Mouse (Mus musculus) liver, adult 2 months (tissue): Measurements from ENCODE around the gene Hspa8. TPM values are rescaled to one million over a fixed set of nuclear protein-coding genes. Genes with fewer than 3 reads are reported as not detected.

Experiments
- DNase-seq: peaks from one replicate; pipeline ENCODE4 v3.0.0-alpha.2; 2011; ENCODE audit warnings: low read depth, low spot score; ENCODE audit errors: extremely low read depth
- H3K27ac ChIP-seq: fragments of 200-500 bp; replicated peaks from 2 replicates; pipeline ENCODE4 v1.5.1; 2012; ENCODE audit warnings: low read depth, mild to moderate bottlenecking, control low read depth, inconsistent platforms, low read length; ENCODE audit not compliant: insufficient read depth
- H3K27me3 ChIP-seq: fragments of 200-500 bp; 2 replicates; pipeline ENCODE4 v1.6.1; 2012; ENCODE audit warnings: mild to moderate bottlenecking, moderate library complexity, low read length, inconsistent platforms; ENCODE audit not compliant: control insufficient read depth, insufficient read depth
- H3K36me3 ChIP-seq: fragments of 200-500 bp; 2 replicates; pipeline ENCODE4 v1.6.1; 2012; ENCODE audit warnings: low read length, inconsistent platforms; ENCODE audit not compliant: control insufficient read depth, insufficient read depth
- H3K4me1 ChIP-seq: fragments of 200-500 bp; 2 replicates; pipeline ENCODE4 v1.6.1; 2011; ENCODE audit warnings: low read length; ENCODE audit not compliant: control insufficient read depth, insufficient read depth
- H3K4me3 ChIP-seq: fragments of 200-500 bp; 2 replicates; pipeline ENCODE4 v1.5.1; 2011; ENCODE audit warnings: low read depth, mild to moderate bottlenecking, control low read depth, low read length, moderate library complexity; ENCODE audit not compliant: insufficient read depth
- H3K79me2 ChIP-seq: fragments of 200-500 bp; 2 replicates; pipeline ENCODE4 v1.6.1; 2012; ENCODE audit warnings: inconsistent platforms, mild to moderate bottlenecking, low read length, moderate library complexity; ENCODE audit not compliant: control insufficient read depth, insufficient read depth
- H3K9ac ChIP-seq: fragments of 200-500 bp; 2 replicates; pipeline ENCODE4 v1.6.1; 2012; ENCODE audit warnings: low read depth, mild to moderate bottlenecking, control low read depth, inconsistent platforms, low read length
- CTCF ChIP-seq: fragments of 200-500 bp; IDR thresholded peaks from 2 replicates; pipeline ENCODE4 v1.5.1; 2011; ENCODE audit warnings: low read depth, low read length, control low read depth
- POLR2A ChIP-seq: fragments of 200-500 bp; IDR thresholded peaks from 2 replicates; pipeline ENCODE4 v1.6.1; 2011; ENCODE audit warnings: low read length, control low read depth; ENCODE audit not compliant: insufficient read depth; ENCODE audit errors: extremely low read depth
- WGBS: fragments of 180-500 bp; shearing (Covaris S2); methylation state at CpG from one replicate; pipeline ENCODE4 v1.1.7; 2018; 5-methylcytosine and 5-hydroxymethylcytosine counted together
- polyA plus RNA-seq: library from polyadenylated mRNA; depleted of rRNA; stranded (reverse); fragments of >200 nt; gene quantifications from 2 replicates; pipeline ENCODE4 v1.2.3, GENCODE M21; 2012
- total RNA-seq: library from RNA; depleted of rRNA; stranded (reverse); fragments of >200 nt; gene quantifications from 2 replicates; pipeline ENCODE4 v1.2.3, GENCODE M21; 2014

Hspa8 gene
- total and polyA plus RNA-seq, 2 experiments: 1,567 to 1,951 TPM

- peak; percentile 30 for DNase-seq
- WGBS: 72% methylated on average over 2 of the region's 2 CpGs
These were observed 11.1 kb downstream of the Hspa8 start for GRCm38 (mm10) chr9:40811860-40812259.

DNA sequence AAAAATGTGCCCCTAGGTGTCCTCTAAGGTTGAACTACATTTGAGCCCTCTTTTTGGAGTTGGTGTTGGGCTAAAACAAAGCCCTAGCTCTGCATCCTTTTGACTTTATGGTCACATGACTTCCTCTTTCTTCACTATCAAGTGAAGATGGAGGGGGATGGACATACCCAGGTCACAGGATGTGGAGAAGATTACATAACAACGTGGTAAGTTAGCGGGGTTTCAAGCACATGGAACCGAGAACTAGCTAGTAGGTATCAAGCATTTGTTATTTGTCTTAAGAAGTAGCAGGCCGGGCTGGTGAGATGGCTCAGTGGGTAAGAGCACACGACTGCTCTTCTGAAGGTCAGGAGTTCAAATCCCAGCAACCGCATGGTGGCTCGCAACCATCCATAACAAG lies 13.3 kb downstream of the Hspa8 start:
- DNase-seq: peak; percentile 34
- 82% methylated on average over 7 of the region's 7 CpGs for WGBS
- Histone ChIP-seq H3K36me3 (peaks cover 2% of the 10 kb centered on the region), H3K79me2 (no peaks in the 10 kb centered on the region), H3K9ac (no peak overlapping the region), H3K4me3 (no peak overlapping the region), H3K27ac (no peak overlapping the region), H3K27me3 (no peaks in the 10 kb centered on the region), H3K4me1 (peaks cover 3% of the 10 kb centered on the region; the same call in 1 of the 2 replicates)
- TF ChIP-seq POLR2A (no peak), CTCF (no peak)

More at GRCm38 (mm10) chr9:40811860-40812259, 11.1 kb downstream of the Hspa8 start:
- H3K79me2 ChIP-seq: no peaks in the 10 kb centered on the region
- no peak overlapping the region for H3K4me3 ChIP-seq
- H3K27me3 ChIP-seq: no peaks in the 10 kb centered on the region
- no peak overlapping the region for H3K27ac ChIP-seq
- peaks cover 2% of the 10 kb centered on the region for H3K36me3 ChIP-seq
- H3K9ac ChIP-seq: no peak overlapping the region
- peaks cover 5% of the 10 kb centered on the region for H3K4me1 ChIP-seq
- TF ChIP-seq CTCF (peak; percentile 34), POLR2A (no peak)

GRCm38 (mm10) chr9:40817325-40818028 lies 16.7 kb downstream of the Hspa8 start:
- WGBS: 86% methylated on average over 5 of the region's 5 CpGs
- H3K36me3 ChIP-seq: no peaks in the 10 kb centered on the region; the same call in 1 of the 2 replicates
- H3K79me2 ChIP-seq: no peaks in the 10 kb centered on the region
- DNase-seq: no peak
- TF ChIP-seq POLR2A: no peak
- TF ChIP-seq CTCF: no peak
- H3K4me1 ChIP-seq: 0 out of 2 replicates have a peak, but pooled peaks cover 2% of the 10 kb centered on the region
- H3K27ac ChIP-seq: no peak overlapping the region
- no peak overlapping the region for H3K4me3 ChIP-seq
- no peaks in the 10 kb centered on the region for H3K27me3 ChIP-seq
- no peak overlapping the region for H3K9ac ChIP-seq

DNA sequence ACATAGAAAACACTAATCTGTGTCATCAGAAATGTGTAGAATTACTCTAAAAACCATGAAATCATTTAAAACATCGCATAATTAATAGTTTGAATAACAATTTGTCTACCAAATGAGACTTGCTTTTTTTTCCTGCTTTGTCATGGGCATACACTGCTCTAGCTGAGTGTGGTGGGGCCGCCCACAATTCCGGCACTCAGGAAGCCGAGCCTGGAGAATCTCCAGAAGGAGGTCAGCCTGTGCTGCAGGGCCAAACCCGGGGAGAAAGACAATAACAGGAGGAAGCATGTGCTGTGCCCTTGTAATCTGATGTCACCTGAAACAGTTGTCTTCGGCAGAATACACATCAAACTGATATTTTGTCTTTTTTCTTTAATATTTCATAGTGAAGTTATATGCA lies 24.8 kb downstream of the Hspa8 start:
- TF ChIP-seq POLR2A (no peak), CTCF (no peak)
- WGBS: 52% methylated on average over 6 of the region's 6 CpGs

GRCm38 (mm10) chr9:40827366-40827765 lies 26.6 kb downstream of the Hspa8 start:
- DNase-seq: no peak
- no peak overlapping the region for H3K27ac ChIP-seq
- H3K36me3 ChIP-seq: no peaks in the 10 kb centered on the region
- H3K79me2 ChIP-seq: no peaks in the 10 kb centered on the region
- TF ChIP-seq CTCF: no peak
- no peak for TF ChIP-seq POLR2A
- WGBS: 79% methylated on average over 4 of the region's 4 CpGs
- no peak overlapping the region for H3K4me3 ChIP-seq
- H3K4me1 ChIP-seq: no peaks in the 10 kb centered on the region
- H3K27me3 ChIP-seq: no peaks in the 10 kb centered on the region
- no peak overlapping the region for H3K9ac ChIP-seq

More for the DNA sequence above, 24.8 kb downstream of the Hspa8 start:
- Histone ChIP-seq H3K4me1 (0 out of 2 replicates have a peak, but pooled peaks cover 2% of the 10 kb centered on the region), H3K27me3 (no peaks in the 10 kb centered on the region), H3K4me3 (no peak overlapping the region), H3K79me2 (no peaks in the 10 kb centered on the region), H3K27ac (no peak overlapping the region), H3K9ac (no peak overlapping the region), H3K36me3 (no peaks in the 10 kb centered on the region)
- DNase-seq: no peak

DNA sequence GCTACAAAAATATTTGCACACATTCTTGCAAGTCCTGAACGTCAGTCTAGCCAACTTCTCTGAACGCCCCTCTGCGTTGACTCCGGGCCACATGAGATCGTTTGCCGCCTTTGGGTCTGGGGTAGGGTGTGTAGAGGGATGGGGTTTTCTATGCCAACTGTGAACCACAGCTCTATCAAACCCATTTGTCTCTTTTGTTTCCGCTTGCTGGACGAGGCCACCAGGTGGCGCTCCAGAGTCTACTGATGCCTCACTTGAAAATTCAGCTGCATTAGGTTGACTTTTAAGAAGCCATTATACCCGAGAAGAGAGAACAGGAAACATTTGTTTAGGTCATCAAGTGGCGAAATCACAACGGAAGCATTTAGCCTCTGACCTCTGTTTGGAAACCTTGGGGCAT lies 33.8 kb downstream of the Hspa8 start:
- 6% methylated on average over 12 of the region's 12 CpGs for WGBS
- TF ChIP-seq POLR2A (no peak), CTCF (peak; percentile 88)
- DNase-seq: peak; percentile 40

More for the DNA sequence above, 33.8 kb downstream of the Hspa8 start:
- no peak overlapping the region for H3K4me3 ChIP-seq
- H3K27me3 ChIP-seq: no peaks in the 10 kb centered on the region
- no peaks in the 10 kb centered on the region for H3K4me1 ChIP-seq
- no peak overlapping the region for H3K27ac ChIP-seq
- H3K9ac ChIP-seq: no peak overlapping the region
- no peaks in the 10 kb centered on the region for H3K36me3 ChIP-seq
- H3K79me2 ChIP-seq: no peaks in the 10 kb centered on the region
